Mouse (Mus musculus) stomach, postnatal 0 days (tissue): ENCODE results near the gene Slc19a2. TPM values are rescaled to one million over a fixed set of nuclear protein-coding genes. Genes with fewer than 3 reads are reported as not detected.

Source experiments
- ATAC-seq: fragments of 200-750 bp; cut with Nextera tagmentation; 2 replicates; pipeline ENCODE4 v1.8.0; 2017; ENCODE audit not compliant: low FRiP score, low TSS enrichment
- DNase-seq: peaks from one replicate; pipeline ENCODE4 v3.0.0-alpha.2; 2016; ENCODE audit warnings: low spot score
- H3K27ac ChIP-seq: fragments of 300-500 bp; sonication (generic); replicated peaks from 2 replicates; pipeline ENCODE4 v1.5.1; 2014; ENCODE audit warnings: mild to moderate bottlenecking, control low read depth
- H3K27me3 ChIP-seq: fragments of 300-500 bp; sonication (generic); 2 replicates; pipeline ENCODE4 v1.6.1; 2014; ENCODE audit warnings: low read length; ENCODE audit not compliant: control insufficient read depth, insufficient read depth
- H3K36me3 ChIP-seq: fragments of 300-500 bp; sonication (generic); 2 replicates; pipeline ENCODE4 v1.6.1; 2014; ENCODE audit warnings: low read length, mixed read lengths; ENCODE audit not compliant: control insufficient read depth, insufficient read depth
- H3K4me1 ChIP-seq: fragments of 300-500 bp; sonication (generic); replicated peaks from 2 replicates; pipeline ENCODE4 v1.6.1; 2014; ENCODE audit warnings: antibody characterized with exemption; ENCODE audit not compliant: control insufficient read depth, insufficient read depth
- H3K4me2 ChIP-seq: fragments of 300-500 bp; sonication (generic); replicated peaks from 2 replicates; pipeline ENCODE4 v1.6.1; 2014; ENCODE audit warnings: low read depth, mild to moderate bottlenecking, control low read depth, moderate library complexity
- H3K4me3 ChIP-seq: fragments of 300-500 bp; sonication (generic); 2 replicates; pipeline ENCODE4 v1.5.1; 2014; ENCODE audit warnings: low read depth, low read length, control low read depth
- H3K9ac ChIP-seq: fragments of 300-500 bp; sonication (generic); 2 replicates; pipeline ENCODE4 v1.6.1; 2014; ENCODE audit warnings: mild to moderate bottlenecking, low read length, control low read depth, mixed read lengths
- H3K9me3 ChIP-seq: fragments of 300-500 bp; sonication (generic); 2 replicates; pipeline ENCODE4 v1.6.1; 2016; ENCODE audit warnings: low read length; ENCODE audit not compliant: control insufficient read depth
- CTCF ChIP-seq: IDR thresholded peaks from 2 replicates; pipeline ENCODE4 v1.5.1; 2016; ENCODE audit warnings: antibody characterized with exemption, low read depth, mild to moderate bottlenecking, moderate library complexity
- EP300 ChIP-seq: optimal IDR thresholded peaks from 2 replicates; pipeline ENCODE3; 2016; ENCODE audit warnings: antibody characterized with exemption
- WGBS: fragments of 180-500 bp; shearing (Covaris S2); extraction: QIAGEN DNeasy Blood & Tissue Kit; methylation state at CpG from one replicate; pipeline ENCODE4 v1.1.7; 2014; 5-methylcytosine and 5-hydroxymethylcytosine counted together
- polyA plus RNA-seq: library from polyadenylated mRNA; unstranded; fragments of >200 nt; fragmentation: Nextera tagmentation; extraction: Ambion mirVana; gene quantifications from 2 replicates; pipeline ENCODE4 v1.2.1, GENCODE M21; 2015

Slc19a2 gene
- polyA plus RNA-seq, 1 experiment from 2014 or later = 15.3 TPM

- H3K9me3 ChIP-seq = no peaks in the 10 kb centered on the region
- ATAC-seq = no peak
- 71% methylated on average over 5 of the region's 5 CpGs for WGBS
- H3K27me3 ChIP-seq = no peaks in the 10 kb centered on the region
- no peak within 1 kb of the TSS for H3K9ac ChIP-seq
- no peaks in the 10 kb centered on the region; the same call in 1 of the 2 replicates for H3K4me1 ChIP-seq
- no peak within 1 kb of the TSS for H3K4me2 ChIP-seq
- peaks cover 18% of the 10 kb centered on the region for H3K36me3 ChIP-seq
- DNase-seq = no peak
- TF ChIP-seq CTCF = no peak
- no peak for TF ChIP-seq EP300
- H3K27ac ChIP-seq = no peak within 1 kb of the TSS
- no peak within 1 kb of the TSS for H3K4me3 ChIP-seq
Observed at GRCm38 (mm10) chr1:164303821-164304220, 55.0 kb downstream of the Slc19a2 start, which contains the start of gene Nme7. Gene Nme7 (plus strand): TSS chr1:164304121.

GRCm38 (mm10) chr1:164307124-164307751 lies 58.4 kb downstream of the Slc19a2 start, which contains the start of gene Blzf1:
Gene Blzf1 (minus strand): TSS chr1:164307489.
- peak; percentile 99 for ATAC-seq
- H3K27me3 ChIP-seq = no peaks in the 10 kb centered on the region
- WGBS = under 1% methylated on average over 35 of the region's 35 CpGs

GRCm38 (mm10) chr1:164307922-164308321 lies 59.1 kb downstream of the Slc19a2 start:
- TF ChIP-seq EP300 = no peak
- 0 out of 2 replicates have a peak overlapping the region, but pooled peaks have one; percentile 30 for H3K27ac ChIP-seq
- H3K9me3 ChIP-seq = no peaks in the 10 kb centered on the region
- no peak for DNase-seq
- H3K4me3 ChIP-seq = peak overlapping the region; percentile 72
- no peaks in the 10 kb centered on the region; the same call in 1 of the 2 replicates for H3K4me1 ChIP-seq
- no peaks in the 10 kb centered on the region for H3K27me3 ChIP-seq
- peak overlapping the region; percentile 82 for H3K4me2 ChIP-seq
- peak overlapping the region; percentile 58 for H3K9ac ChIP-seq
- H3K36me3 ChIP-seq = 0 out of 2 replicates have a peak, but pooled peaks cover 2% of the 10 kb centered on the region
- 9% methylated on average over 10 of the region's 10 CpGs for WGBS
- no peak for ATAC-seq

More at GRCm38 (mm10) chr1:164307124-164307751, 58.4 kb downstream of the Slc19a2 start, which contains the start of gene Blzf1:
- H3K4me3 ChIP-seq = peak within 1 kb of the TSS; percentile 72
- peak within 1 kb of the TSS; percentile 81 for H3K27ac ChIP-seq
- H3K9ac ChIP-seq = peak within 1 kb of the TSS; percentile 82
- no peak for TF ChIP-seq CTCF
- no peak for TF ChIP-seq EP300
- H3K4me2 ChIP-seq = peak within 1 kb of the TSS; percentile 82
- no peaks in the 10 kb centered on the region for H3K36me3 ChIP-seq
- H3K4me1 ChIP-seq = no peaks in the 10 kb centered on the region; the same call in 1 of the 2 replicates
- DNase-seq = peak; percentile 98
- no peaks in the 10 kb centered on the region for H3K9me3 ChIP-seq

GRCm38 (mm10) chr1:164314085-164314484 lies 65.2 kb downstream of the Slc19a2 start:
- TF ChIP-seq CTCF (no peak), EP300 (no peak)
- Histone ChIP-seq H3K4me2 (no peak overlapping the region), H3K9ac (no peak overlapping the region), H3K27me3 (no peaks in the 10 kb centered on the region), H3K27ac (no peak overlapping the region), H3K36me3 (0 out of 2 replicates have a peak, but pooled peaks cover 3% of the 10 kb centered on the region), H3K9me3 (no peaks in the 10 kb centered on the region), H3K4me3 (no peak overlapping the region), H3K4me1 (no peaks in the 10 kb centered on the region)
- DNase-seq (no peak), ATAC-seq (no peak)
- WGBS = 87% methylated on average over 5 of the region's 5 CpGs

Other genes starting within 250 kb of the Slc19a2 start
- 0.04 TPM in 2 replicates for gene Sele, start 200.8 kb upstream of the Slc19a2 start, polyA plus RNA-seq
- 0.08 and 0.21 TPM in 2 replicates for gene Sell, start 187.1 kb upstream of the Slc19a2 start, polyA plus RNA-seq
- 0.41 and 0.62 TPM in 2 replicates for gene Selp, start 133.8 kb upstream of the Slc19a2 start, polyA plus RNA-seq
- gene F5, start 97.2 kb upstream of the Slc19a2 start, polyA plus RNA-seq = 1.5 and 1.6 TPM in 2 replicates
- gene Ccdc181, start 26.5 kb downstream of the Slc19a2 start, polyA plus RNA-seq = 7.5 and 8.6 TPM in 2 replicates
- 14.9 and 17.8 TPM in 2 replicates for gene Nme7, start 55.1 kb downstream of the Slc19a2 start, polyA plus RNA-seq
- 48.7 and 50.5 TPM in 2 replicates for gene Blzf1, start 58.4 kb downstream of the Slc19a2 start, polyA plus RNA-seq
- 213 and 222 TPM in 2 replicates for gene Atp1b1, start 209.3 kb downstream of the Slc19a2 start, polyA plus RNA-seq